23 mouse cellular contexts compared by ENCODE assay signal in genomic region chr19:7190986-7191385, GRCm38 (mm10). TPM values are rescaled to one million over a fixed set of nuclear protein-coding genes. Genes with fewer than 3 reads are reported as not detected.
DNase-seq lines count a peak whose midpoint lies in the region; ATAC-seq lines count a peak whose summit lies in the region.
"Had no signal": no experiment of that assay in that cellular context is flagged by ENCODE, and none has a peak within 500 bp of the region (broad histone marks: within the 10 kb centered on the region; RNA-seq: fewer than 3 reads in every experiment).

No protein-coding gene starts in this region.

- H3K27ac ChIP-seq in forebrain, embryonic 12.5 days, result no peak overlapping the region
- H3K27ac ChIP-seq in forebrain, embryonic 15.5 days (replicated peaks), result no peak overlapping the region
- H3K27ac ChIP-seq in kidney, embryonic 15.5 days, result peak overlapping the region; percentile 89
- H3K27ac ChIP-seq in kidney, embryonic 14.5 days (ENCODE audit: low read depth, low read length), result no peak overlapping the region
- H3K27ac ChIP-seq in limb, embryonic 13.5 days, result no peak overlapping the region
- no peak overlapping the region for H3K27ac ChIP-seq in limb, embryonic 10.5 days
- H3K27ac ChIP-seq: heart, embryonic 15.5 days; hindbrain, embryonic 13.5 days had no signal

- no peak overlapping the region for H3K4me2 ChIP-seq in forebrain, embryonic 12.5 days
- no peak overlapping the region for H3K4me2 ChIP-seq in forebrain, embryonic 15.5 days (replicated peaks)
- no peak overlapping the region for H3K4me2 ChIP-seq in kidney, embryonic 15.5 days
- H3K4me2 ChIP-seq in kidney, embryonic 14.5 days (replicated peaks; ENCODE audit: low read depth, low read length), result no peak overlapping the region
- no peak overlapping the region for H3K4me2 ChIP-seq in limb, embryonic 13.5 days (replicated peaks)
- H3K4me2 ChIP-seq: heart, embryonic 12.5 days; heart, embryonic 15.5 days; hindbrain, embryonic 13.5 days had no signal

- 0 out of 2 replicates have a peak overlapping the region, but pooled peaks have one; percentile 2 for H3K9ac ChIP-seq in forebrain, embryonic 12.5 days
- H3K9ac ChIP-seq in forebrain, embryonic 15.5 days (replicated peaks), result no peak overlapping the region
- no peak overlapping the region for H3K9ac ChIP-seq in kidney, embryonic 15.5 days
- H3K9ac ChIP-seq in kidney, embryonic 14.5 days (ENCODE audit: low read depth, low read length), result no peak overlapping the region
- 0 out of 2 replicates have a peak overlapping the region, but pooled peaks have one; percentile 19 for H3K9ac ChIP-seq in limb, embryonic 13.5 days
- H3K9ac ChIP-seq: heart, embryonic 12.5 days; heart, embryonic 15.5 days; hindbrain, embryonic 13.5 days had no signal

- no peaks in the 10 kb centered on the region for H3K9me3 ChIP-seq in forebrain, embryonic 12.5 days
- no peaks in the 10 kb centered on the region for H3K9me3 ChIP-seq in forebrain, embryonic 15.5 days
- no peaks in the 10 kb centered on the region for H3K9me3 ChIP-seq in kidney, embryonic 15.5 days (replicated peaks)
- no peaks in the 10 kb centered on the region for H3K9me3 ChIP-seq in kidney, embryonic 14.5 days (ENCODE audit: control insufficient read depth, low read length)
- no peaks in the 10 kb centered on the region for H3K9me3 ChIP-seq in limb, embryonic 13.5 days
- H3K9me3 ChIP-seq in limb, embryonic 10.5 days (replicated peaks), result no peaks in the 10 kb centered on the region
- H3K9me3 ChIP-seq: forebrain, embryonic 10.5 days; heart, embryonic 12.5 days; heart, embryonic 15.5 days; hindbrain, embryonic 10.5 days; hindbrain, embryonic 13.5 days had no signal

- no peak overlapping the region for H3K4me3 ChIP-seq in forebrain, embryonic 12.5 days (replicated peaks)
- H3K4me3 ChIP-seq in forebrain, embryonic 15.5 days, result no peak overlapping the region
- no peak overlapping the region for H3K4me3 ChIP-seq in kidney, embryonic 15.5 days (replicated peaks)
- no peak overlapping the region for H3K4me3 ChIP-seq in kidney, embryonic 14.5 days (ENCODE audit: low read length)
- no peak overlapping the region for H3K4me3 ChIP-seq in limb, embryonic 13.5 days
- no peak overlapping the region for H3K4me3 ChIP-seq in limb, embryonic 10.5 days
- H3K4me3 ChIP-seq: forebrain, embryonic 10.5 days; heart, embryonic 12.5 days; heart, embryonic 15.5 days; hindbrain, embryonic 10.5 days; hindbrain, embryonic 13.5 days had no signal

- WGBS in forebrain, embryonic 12.5 days, result 39% methylated on average over 5 of the region's 5 CpGs
- WGBS in forebrain, embryonic 15.5 days, result 16% methylated on average over 5 of the region's 5 CpGs
- 65% methylated on average over 5 of the region's 5 CpGs for WGBS in kidney, embryonic 15.5 days
- 60% methylated on average over 5 of the region's 5 CpGs for WGBS in kidney, embryonic 14.5 days
- 45% methylated on average over 5 of the region's 5 CpGs for WGBS in limb, embryonic 13.5 days
- 73% methylated on average over 5 of the region's 5 CpGs for WGBS in limb, embryonic 10.5 days

- H3K36me3 ChIP-seq in forebrain, embryonic 12.5 days (replicated peaks), result no peaks in the 10 kb centered on the region
- no peaks in the 10 kb centered on the region for H3K36me3 ChIP-seq in forebrain, embryonic 15.5 days
- no peaks in the 10 kb centered on the region for H3K36me3 ChIP-seq in kidney, embryonic 15.5 days
- no peaks in the 10 kb centered on the region for H3K36me3 ChIP-seq in kidney, embryonic 14.5 days (ENCODE audit: control insufficient read depth, insufficient read depth, low read length)
- no peaks in the 10 kb centered on the region for H3K36me3 ChIP-seq in limb, embryonic 13.5 days
- H3K36me3 ChIP-seq in limb, embryonic 10.5 days, result no peaks in the 10 kb centered on the region
- H3K36me3 ChIP-seq: forebrain, embryonic 10.5 days; heart, embryonic 12.5 days; heart, embryonic 15.5 days; hindbrain, embryonic 10.5 days; hindbrain, embryonic 13.5 days had no signal

- ATAC-seq in forebrain, embryonic 12.5 days (ENCODE audit: low FRiP score), result no peak
- no peak for ATAC-seq in forebrain, embryonic 15.5 days (replicated peaks)
- ATAC-seq in kidney, embryonic 15.5 days (replicated peaks; ENCODE audit: low FRiP score), result no peak
- no peak for ATAC-seq in kidney, embryonic 14.5 days (ENCODE audit: low FRiP score, low TSS enrichment)
- ATAC-seq in limb, embryonic 13.5 days (ENCODE audit: low FRiP score, low read depth), result no peak
- ATAC-seq: activated CD4-positive, CD25-positive, alpha-beta regulatory T cell, adult 4 months; forebrain, embryonic 14.5 days; hindbrain, embryonic 16.5 days had no signal

- peaks cover 53% of the 10 kb centered on the region for H3K4me1 ChIP-seq in forebrain, embryonic 12.5 days
- H3K4me1 ChIP-seq in forebrain, embryonic 15.5 days, result peaks cover 35% of the 10 kb centered on the region
- peaks cover 58% of the 10 kb centered on the region for H3K4me1 ChIP-seq in kidney, embryonic 15.5 days
- H3K4me1 ChIP-seq in kidney, embryonic 14.5 days (ENCODE audit: control insufficient read depth, insufficient read depth, low read length), result peaks cover 27% of the 10 kb centered on the region
- H3K4me1 ChIP-seq in limb, embryonic 13.5 days, result peaks cover 16% of the 10 kb centered on the region
- H3K4me1 ChIP-seq in limb, embryonic 10.5 days, result peaks cover 61% of the 10 kb centered on the region

- DNase-seq in limb, embryonic 10.5 days (ENCODE audit: low spot score), result no peak
- DNase-seq: adrenal gland, postnatal 10 days; adrenal gland, postnatal 36 days; cerebellum, adult 18-20 months; cerebellum, adult 9-10 months; cerebellum, postnatal 14 days; gastrocnemius, postnatal 25 days; heart, adult 18-20 months; heart, postnatal 10 days; heart, postnatal 36 days had no signal

- peaks cover 44% of the 10 kb centered on the region for H3K27me3 ChIP-seq in forebrain, embryonic 12.5 days
- H3K27me3 ChIP-seq in forebrain, embryonic 15.5 days, result no peaks in the 10 kb centered on the region
- peaks cover 59% of the 10 kb centered on the region for H3K27me3 ChIP-seq in kidney, embryonic 15.5 days
- peaks cover 19% of the 10 kb centered on the region for H3K27me3 ChIP-seq in kidney, embryonic 14.5 days (ENCODE audit: control insufficient read depth, insufficient read depth, low read length)
- H3K27me3 ChIP-seq in limb, embryonic 13.5 days, result peaks cover 35% of the 10 kb centered on the region
- peaks cover 85% of the 10 kb centered on the region for H3K27me3 ChIP-seq in limb, embryonic 10.5 days (ENCODE audit: low read depth, poor library complexity, severe bottlenecking)

RNA-seq across cellular contexts. Expression of gene Otub1, which starts 15.1 kb away (rescaled TPM):
- 220 and 238 TPM in 2 replicates for polyA plus RNA-seq in forebrain, embryonic 12.5 days (2016; fragmentation: Nextera tagmentation; extraction: Ambion mirVana)
- 232 and 233 TPM in 2 replicates for polyA plus RNA-seq in forebrain, embryonic 15.5 days (2015; fragmentation: Nextera tagmentation; extraction: Ambion mirVana)
- 206 and 224 TPM in 2 replicates for polyA plus RNA-seq in kidney, embryonic 15.5 days (2015; fragmentation: Nextera tagmentation; extraction: Ambion mirVana)
- polyA plus RNA-seq in kidney, embryonic 14.5 days (2014; fragmentation: Nextera tagmentation; extraction: Ambion mirVana), result 237 and 255 TPM in 2 replicates
- polyA plus RNA-seq in limb, embryonic 13.5 days (2015; fragmentation: Nextera tagmentation; extraction: Ambion mirVana), result 226 and 229 TPM in 2 replicates
- 252 and 263 TPM in 2 replicates for polyA plus RNA-seq in limb, embryonic 10.5 days (2016; fragmentation: Nextera tagmentation; extraction: Ambion mirVana)

RNA-seq across cellular contexts. Expression of gene Cox8a, which starts 26.4 kb away (rescaled TPM):
- polyA plus RNA-seq in forebrain, embryonic 12.5 days (2016; fragmentation: Nextera tagmentation; extraction: Ambion mirVana), result 781 and 789 TPM in 2 replicates
- 656 and 676 TPM in 2 replicates for polyA plus RNA-seq in forebrain, embryonic 15.5 days (2015; fragmentation: Nextera tagmentation; extraction: Ambion mirVana)
- polyA plus RNA-seq in kidney, embryonic 15.5 days (2015; fragmentation: Nextera tagmentation; extraction: Ambion mirVana), result 1,089 and 1,191 TPM in 2 replicates
- 1,171 and 1,487 TPM in 2 replicates for polyA plus RNA-seq in kidney, embryonic 14.5 days (2014; fragmentation: Nextera tagmentation; extraction: Ambion mirVana)
- 734 and 747 TPM in 2 replicates for polyA plus RNA-seq in limb, embryonic 13.5 days (2015; fragmentation: Nextera tagmentation; extraction: Ambion mirVana)
- 862 and 928 TPM in 2 replicates for polyA plus RNA-seq in limb, embryonic 10.5 days (2016; fragmentation: Nextera tagmentation; extraction: Ambion mirVana)

RNA-seq across cellular contexts. Expression of gene Naa40, which starts 50.0 kb away (rescaled TPM):
- 90.0 and 92.2 TPM in 2 replicates for polyA plus RNA-seq in forebrain, embryonic 12.5 days (2016; fragmentation: Nextera tagmentation; extraction: Ambion mirVana)
- polyA plus RNA-seq in forebrain, embryonic 15.5 days (2015; fragmentation: Nextera tagmentation; extraction: Ambion mirVana), result 69.2 and 69.5 TPM in 2 replicates
- polyA plus RNA-seq in kidney, embryonic 15.5 days (2015; fragmentation: Nextera tagmentation; extraction: Ambion mirVana), result 74.6 and 75.3 TPM in 2 replicates
- polyA plus RNA-seq in kidney, embryonic 14.5 days (2014; fragmentation: Nextera tagmentation; extraction: Ambion mirVana), result 57.8 and 90.7 TPM in 2 replicates
- 58.0 and 60.1 TPM in 2 replicates for polyA plus RNA-seq in limb, embryonic 13.5 days (2015; fragmentation: Nextera tagmentation; extraction: Ambion mirVana)
- 92.0 and 92.4 TPM in 2 replicates for polyA plus RNA-seq in limb, embryonic 10.5 days (2016; fragmentation: Nextera tagmentation; extraction: Ambion mirVana)

Comparison
In these comparisons a context has a peak if more than half of its experiments do, and no peak if none do; other contexts are left out.
1. H3K9ac ChIP-seq: peak in forebrain, embryonic 12.5 days (single experiment) and limb, embryonic 13.5 days (single experiment); none in forebrain, embryonic 15.5 days (single experiment), kidney, embryonic 15.5 days (single experiment) and kidney, embryonic 14.5 days (single experiment).